Mouse (Mus musculus): Measurements from ENCODE around the gene Med13l. TPM values are rescaled to one million over a fixed set of nuclear protein-coding genes. Genes with fewer than 3 reads are reported as not detected.

Gene Med13l
- total RNA-seq (2022), result 100 to 1,000 TPM in 2 of 4 experiments, 10 to 100 TPM in 2; 91.8 to 110 (median 101) TPM

DNA sequence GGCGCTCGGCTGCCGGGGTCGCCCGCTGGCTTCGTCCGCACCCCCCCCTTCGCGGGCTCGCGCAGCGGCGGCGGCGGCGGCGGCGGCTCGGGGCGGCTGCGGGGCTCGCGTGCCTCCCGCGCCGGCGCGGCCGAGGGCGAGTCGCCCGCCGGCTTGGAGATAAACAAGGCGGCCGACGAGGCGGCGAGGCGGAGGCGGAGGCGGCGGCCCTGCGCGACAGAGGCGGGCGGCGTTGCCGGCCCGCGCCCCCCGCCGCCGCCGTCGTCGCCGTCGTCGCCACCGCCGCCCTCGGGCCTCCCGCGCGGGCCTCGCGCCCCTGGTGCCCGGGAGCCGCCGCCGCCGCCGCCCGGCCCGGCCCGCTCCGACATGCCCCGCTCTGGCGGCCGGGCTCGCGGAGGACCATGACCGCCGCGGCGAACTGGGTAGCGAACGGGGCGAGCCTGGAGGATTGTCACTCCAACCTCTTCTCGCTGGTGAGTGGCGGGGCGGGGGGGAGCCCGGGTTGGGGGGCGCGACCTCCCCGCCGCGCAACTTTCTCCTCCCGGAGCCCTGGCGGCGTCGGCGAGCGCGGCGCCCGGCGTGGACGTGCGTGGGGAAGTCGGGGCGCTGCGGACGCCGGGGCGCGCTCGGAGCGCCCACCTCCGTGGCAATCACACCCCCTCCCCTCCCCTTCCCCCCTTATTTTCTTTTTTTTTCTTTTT lies at the start of gene Med13l:
Gene Med13l, plus strand, starts transcription at position 295 of the 701 bp plus-strand sequence.
- no peak for DNase-seq (ENCODE audit: low spot score in 2 of 2)

DNA sequence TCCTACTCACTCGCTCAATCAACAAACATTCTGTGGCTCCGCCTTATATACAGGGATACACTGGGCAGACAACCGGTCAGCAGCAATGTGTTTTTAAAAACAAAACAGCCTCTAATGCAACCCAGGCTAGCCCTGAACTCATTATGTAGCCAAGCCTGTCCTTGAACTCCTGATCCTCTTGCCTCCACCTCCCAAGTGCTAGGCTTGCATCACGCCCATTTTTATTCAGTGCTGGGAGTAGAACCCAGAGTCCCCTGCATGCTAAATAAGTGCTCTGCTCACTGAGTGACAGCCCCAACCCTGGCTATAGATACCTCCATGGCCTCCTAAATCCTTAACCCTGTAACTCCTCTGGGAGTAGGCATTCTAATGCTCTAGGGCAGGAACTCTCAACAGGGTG lies 49.5 kb upstream of the Med13l start:
- DNase-seq (ENCODE audit: low spot score in 2 of 2), result no peak

DNA sequence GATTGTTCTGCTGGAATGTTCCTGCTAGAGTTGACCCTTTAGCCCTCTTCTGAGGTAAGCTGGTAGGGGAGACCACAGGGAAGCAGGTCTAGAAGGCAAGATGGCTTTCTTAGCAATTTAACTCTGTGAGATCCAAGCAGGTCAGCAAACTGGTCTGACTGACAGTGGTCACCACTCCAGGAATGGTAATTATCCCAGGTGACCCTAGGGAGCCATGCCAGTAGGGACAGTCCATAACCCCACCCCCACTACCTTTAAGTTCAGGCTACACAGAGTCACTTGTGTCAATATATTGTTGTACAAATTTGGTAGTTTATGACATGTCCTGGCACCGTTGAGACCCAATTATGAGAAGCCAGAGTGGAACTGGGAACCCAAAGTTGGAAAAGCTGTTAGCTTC lies 47.5 kb upstream of the Med13l start:
- no peak for DNase-seq (ENCODE audit: low spot score in 2 of 2)

DNA sequence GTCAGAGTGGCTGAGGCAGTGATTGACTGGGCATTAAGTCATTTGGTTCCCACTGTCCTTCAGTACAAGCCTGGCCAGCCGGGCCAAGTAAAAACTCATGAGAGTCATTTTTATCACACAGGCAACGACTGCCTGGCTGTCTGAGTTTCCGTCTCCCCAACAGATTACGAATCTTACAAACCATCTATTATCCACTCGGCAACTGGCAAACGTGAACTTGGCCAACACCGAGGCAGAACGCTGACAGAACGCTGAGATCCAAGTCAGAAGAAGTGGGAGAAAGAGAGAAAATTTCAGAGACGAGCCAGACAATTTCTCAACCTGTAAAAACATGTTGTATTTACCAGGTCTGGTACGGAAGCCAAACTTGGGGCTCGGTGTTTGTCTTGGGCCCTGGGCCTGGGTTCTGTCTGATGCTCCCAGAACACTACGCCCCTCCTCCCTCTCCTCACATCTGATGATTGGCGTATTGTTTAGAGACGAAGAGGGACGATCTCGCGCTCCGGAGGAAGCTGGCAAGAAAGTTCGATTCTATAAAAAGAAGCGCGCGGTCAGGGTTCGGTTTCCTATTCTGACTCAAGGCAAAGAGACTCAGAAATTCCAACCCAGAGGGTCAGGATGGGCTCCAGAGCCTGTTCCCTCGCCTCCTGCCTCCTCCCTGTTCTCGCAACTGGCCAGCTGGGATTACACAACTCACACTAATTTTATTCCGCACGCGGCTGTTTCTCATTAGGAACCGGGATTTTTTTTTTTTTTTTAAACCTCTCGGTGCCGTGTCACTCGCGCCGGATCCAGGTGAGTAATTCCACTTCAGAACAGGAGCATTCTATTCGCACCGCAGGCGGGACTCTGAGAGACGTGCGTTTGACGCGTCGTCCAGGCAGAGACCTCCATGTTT lies 46.6 kb upstream of the Med13l start:
- peak; percentile 39 to 40 for DNase-seq (ENCODE audit: low spot score in 2 of 2)

DNA sequence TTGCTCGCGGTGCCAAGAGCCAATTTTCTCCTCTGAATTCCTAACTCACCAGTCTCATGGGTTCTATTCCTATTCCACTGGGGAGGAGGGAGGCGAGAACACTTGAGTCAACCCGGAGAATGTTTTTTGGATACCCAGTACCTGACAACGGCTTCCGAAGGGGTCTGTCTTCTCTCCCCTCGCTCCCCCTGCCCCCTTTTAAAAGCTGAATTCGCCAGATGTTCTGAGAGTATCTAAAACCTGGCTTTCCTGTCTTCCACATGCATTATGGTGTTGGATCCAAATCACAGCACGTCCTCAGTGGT lies 46.0 kb upstream of the Med13l start:
- DNase-seq (ENCODE audit: low spot score in 2 of 2), result no peak

DNA sequence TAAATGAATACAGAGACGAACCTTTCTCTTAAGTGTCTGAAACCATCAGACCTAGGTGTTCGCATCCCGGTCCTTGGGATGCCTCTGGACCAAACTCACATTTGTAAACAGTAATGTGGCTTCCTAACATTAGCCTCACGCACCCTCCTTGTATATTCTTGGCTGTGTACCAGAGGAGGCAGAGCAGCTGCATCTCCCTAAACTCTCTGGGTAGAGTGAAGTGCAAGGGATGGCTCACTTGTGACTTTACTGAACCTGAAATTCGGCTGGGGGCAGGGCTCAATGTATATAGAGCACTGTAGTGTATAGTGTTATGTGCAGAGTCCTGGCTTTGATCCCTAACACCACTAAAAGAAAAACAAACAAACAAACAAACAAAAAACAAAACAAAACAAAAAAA lies 45.6 kb upstream of the Med13l start:
- DNase-seq (ENCODE audit: low spot score in 2 of 2), result peak in 1 of 2 experiments; percentile 15

DNA sequence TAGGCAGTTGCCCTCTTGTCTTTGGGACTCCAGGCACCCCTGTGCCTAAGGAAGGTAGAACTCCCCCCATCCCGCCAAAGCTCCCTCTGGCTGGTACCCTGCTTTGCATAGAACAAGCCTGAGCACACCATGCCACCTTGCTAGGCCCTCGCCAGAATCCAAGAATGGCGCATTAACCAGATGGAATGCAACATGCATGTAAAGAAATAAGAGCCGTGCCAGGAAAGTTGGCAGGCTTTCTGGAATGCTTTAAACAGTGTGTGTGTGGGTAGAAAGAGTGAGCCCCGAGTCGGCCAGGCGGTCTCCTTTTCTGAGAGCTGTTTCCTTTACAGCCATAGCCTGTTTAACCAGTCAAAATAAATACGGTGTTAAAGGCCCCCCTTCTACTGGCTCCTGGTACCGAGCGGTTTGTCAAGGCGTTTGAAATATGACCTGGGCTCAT lies 45.2 kb upstream of the Med13l start:
- peak; percentile 12 to 87 for DNase-seq (ENCODE audit: low spot score in 2 of 2)

DNA sequence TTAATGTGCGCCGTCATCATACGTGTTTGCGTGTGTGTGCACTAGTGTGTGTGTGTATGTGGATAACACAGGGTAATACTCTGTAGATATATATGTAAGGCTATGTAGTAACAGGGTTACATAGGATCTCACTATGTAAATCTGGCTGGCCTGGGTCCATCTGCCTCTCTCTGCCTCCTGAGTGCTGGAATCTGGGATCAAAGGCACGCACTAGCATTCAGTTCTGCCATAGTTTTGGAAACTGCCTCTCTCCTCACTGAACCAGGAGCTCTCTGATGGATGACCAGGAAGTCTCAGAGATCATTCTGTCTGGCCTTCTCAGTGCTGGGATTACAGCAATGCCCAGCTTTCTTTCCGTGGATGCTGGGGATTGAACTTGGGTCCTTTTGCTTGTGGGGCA lies 44.4 kb upstream of the Med13l start:
- no peak for DNase-seq (ENCODE audit: low spot score in 2 of 2)

DNA sequence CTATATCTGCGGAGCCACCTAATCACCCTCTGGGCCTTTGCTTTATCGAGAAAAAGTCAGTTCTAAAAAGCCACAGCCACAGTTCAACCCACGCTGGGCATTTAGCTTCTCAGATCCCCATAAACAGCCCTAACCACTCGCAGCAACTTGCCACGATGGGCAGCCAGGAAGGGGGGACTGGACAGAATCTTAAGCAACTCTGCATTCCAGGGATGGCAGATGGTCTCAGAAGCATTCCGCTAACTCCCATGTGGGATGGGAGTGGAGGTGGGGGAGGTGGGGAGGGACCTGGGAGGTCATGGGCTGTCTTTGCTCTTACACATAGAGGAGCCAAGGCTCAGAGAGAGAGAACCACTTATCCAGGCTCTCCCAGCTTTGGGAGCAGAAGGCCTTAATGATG lies 44.0 kb upstream of the Med13l start:
- no peak for DNase-seq (ENCODE audit: low spot score in 2 of 2)

DNA sequence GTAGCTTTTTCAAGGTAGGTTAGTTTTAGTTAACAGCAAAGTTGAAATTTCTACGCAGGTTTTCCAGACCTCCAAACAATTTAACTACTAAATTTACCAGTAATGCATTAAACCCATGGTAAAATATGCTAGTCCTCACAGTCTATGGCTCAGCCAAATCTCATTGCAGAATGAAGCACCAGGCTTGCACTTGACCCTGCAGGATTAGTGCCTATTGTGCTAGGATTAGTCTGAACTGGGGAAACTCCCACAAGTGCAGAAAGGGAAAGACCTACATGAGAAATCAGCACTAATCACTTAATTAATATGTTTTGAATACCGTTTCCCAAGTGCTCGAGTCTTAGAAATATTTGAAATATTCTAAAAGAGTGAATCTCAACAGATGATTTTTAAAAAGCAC lies 40.0 kb upstream of the Med13l start:
- no peak for DNase-seq (ENCODE audit: low spot score in 2 of 2)

DNA sequence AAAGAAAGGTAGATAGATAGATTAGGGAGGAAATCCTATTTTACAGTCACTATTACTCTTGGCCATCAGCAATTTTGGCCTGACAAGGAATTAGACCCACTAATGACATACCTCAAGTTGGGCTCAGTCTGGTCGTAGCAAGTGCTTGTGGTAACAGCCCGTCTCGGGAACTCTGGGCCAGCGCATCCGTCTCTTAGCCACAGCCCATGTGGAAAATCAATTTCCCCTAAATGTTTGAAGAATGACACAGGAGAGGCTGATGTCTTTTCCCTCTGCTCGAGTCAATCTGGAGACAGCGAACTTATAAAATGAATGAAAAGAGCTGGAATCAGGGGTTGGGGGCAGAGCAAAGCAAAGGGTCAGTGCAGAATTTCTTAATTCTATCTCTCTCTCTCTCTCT lies 36.1 kb upstream of the Med13l start:
- DNase-seq (ENCODE audit: low spot score in 2 of 2), result no peak

DNA sequence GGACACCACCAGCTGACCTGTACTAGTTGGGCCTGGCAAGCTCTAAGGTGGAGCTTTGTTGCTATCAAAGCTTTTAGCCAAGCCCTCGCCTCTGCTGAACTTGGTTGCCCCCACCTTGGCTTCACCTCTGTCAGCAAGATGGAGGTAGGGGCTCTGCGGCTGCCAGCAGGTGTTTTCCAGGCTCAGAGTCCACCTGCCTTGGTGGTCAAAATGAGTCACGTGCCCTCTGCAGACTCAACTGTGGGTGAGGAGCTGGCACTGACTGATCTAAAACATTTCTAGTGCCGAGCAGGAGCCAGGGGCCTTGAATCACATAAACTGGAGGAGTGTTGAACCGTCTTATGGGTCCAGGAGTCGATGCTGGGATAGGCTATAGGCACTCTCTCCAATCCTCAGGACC lies 34.8 kb upstream of the Med13l start:
- DNase-seq (ENCODE audit: low spot score in 2 of 2), result no peak

DNA sequence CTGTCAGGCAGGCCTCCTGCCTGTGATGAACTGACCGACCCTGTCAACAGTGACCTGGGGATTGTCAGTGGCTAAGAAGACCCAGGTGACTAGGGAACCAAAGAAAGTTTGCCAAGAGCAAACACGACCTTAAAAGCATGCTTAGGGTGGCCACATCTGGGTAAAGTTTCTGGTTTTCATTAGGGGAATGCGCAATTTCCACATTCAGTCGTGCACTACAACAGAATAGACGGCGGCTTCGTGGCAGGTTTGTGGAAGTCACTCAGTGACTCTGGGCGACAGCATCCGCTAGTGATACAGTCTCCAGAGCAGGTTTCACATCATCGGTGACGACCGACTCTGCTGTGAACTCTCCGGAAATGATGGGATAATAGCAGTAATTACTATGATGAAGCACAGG lies 34.0 kb upstream of the Med13l start:
- no peak for DNase-seq (ENCODE audit: low spot score in 2 of 2)

DNA sequence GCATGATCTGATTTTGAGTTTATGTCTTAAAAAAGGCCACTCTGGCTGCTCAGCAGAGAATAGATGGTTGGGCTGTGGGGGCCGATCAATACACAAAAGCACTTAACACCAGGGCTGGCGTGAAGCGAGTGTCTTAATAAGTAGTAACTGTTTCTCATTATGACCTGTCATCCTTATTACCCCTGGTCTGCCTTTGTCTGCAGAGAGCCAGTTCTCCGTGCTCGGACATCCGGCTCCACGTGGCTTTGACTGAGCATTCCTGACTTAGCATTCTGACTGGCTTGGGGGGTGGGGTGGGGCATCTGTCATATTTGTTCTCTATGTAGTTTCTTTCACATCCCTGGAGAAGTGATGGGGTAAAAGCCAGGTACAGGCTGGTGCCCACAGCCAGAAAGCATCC lies 31.2 kb upstream of the Med13l start:
- no peak for DNase-seq (ENCODE audit: low spot score in 2 of 2)

DNA sequence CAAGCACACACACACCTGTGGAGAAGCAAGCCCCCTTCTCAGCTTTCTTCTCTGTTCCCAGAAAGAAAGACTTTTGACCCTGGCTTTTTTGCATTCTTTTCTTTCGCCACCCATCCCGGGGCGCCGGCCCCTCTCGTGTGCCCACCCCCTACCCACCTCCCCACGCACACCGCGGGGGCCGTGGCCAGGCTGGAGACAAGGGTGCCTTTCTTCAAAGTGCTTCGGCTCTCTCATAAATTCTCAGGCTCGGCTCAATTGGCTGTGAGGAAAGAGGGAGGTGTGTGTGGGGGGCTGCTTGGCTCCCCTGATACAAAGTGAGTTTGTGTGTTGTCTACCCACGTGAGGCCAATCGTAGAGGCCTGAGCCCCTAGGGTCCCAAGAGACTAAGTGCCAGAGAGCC lies 28.4 kb upstream of the Med13l start:
- DNase-seq (ENCODE audit: low spot score in 2 of 2), result no peak

DNA sequence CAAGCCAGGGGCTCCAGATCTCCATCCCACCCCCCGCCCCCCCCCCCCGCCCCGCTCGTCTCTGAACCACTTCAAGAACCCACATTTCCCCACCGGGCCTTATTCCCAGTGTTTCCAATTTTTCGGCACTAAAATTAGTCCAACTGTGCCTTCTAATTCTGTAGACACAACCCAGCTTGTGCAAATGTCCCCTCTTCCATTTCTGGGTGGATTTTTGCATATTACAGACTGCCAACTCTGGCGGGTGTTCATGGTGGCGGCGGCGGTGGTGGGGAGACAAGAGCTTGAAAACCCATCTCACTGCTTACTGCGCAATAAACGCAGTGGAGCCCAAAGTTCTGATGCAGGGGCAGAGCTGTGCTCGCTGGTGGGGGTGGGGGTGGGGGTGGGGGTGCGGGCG lies 27.8 kb upstream of the Med13l start:
- peak in 1 of 2 experiments; percentile 55 for DNase-seq (ENCODE audit: low spot score in 2 of 2)

DNA sequence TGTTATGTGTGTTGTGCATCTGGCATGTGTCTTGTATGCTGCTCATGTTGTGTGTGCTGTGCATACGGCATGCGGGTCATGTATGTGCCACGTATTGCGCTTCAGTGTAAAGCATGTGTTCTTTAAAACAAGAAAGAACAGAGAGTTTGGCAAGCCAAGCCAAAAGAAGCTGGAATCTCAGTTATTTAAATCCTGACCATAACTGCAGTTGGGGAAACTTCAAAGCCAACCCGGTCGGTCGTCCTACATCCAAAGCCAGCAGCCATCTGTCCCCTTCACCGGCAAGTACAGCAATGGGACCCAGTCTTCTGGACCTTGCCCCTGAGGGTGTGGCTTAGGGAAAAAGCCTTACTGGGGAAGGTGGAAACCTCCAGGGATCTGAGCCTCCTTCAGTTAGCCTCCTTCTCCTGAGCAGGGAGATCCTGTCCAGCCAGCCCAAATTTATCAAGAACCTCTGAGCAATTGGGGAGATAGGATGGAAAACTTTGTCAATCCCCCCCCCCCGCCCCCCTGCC lies 26.0 kb upstream of the Med13l start:
- DNase-seq (ENCODE audit: low spot score in 2 of 2), result no peak

DNA sequence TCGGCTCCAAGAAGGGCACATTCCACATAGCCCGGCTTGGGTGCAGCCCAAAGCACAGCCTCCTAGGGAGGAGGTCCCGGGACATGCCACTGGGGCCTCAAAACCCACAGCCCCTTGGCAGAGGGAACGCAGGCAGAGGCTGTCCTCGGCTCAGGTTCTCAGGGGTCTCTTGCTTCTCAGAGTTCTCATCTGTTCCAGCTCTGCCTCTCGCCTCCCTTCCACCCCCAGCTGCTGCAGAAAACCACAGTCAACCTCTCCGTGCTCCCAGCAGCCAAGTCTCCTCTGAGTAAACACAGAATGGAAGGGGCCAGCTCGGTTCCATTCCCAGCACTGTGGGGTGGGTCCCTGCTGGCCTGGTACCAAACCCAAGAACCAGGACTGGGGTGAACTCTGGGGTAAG lies 25.3 kb upstream of the Med13l start:
- no peak for DNase-seq (ENCODE audit: low spot score in 2 of 2)

DNA sequence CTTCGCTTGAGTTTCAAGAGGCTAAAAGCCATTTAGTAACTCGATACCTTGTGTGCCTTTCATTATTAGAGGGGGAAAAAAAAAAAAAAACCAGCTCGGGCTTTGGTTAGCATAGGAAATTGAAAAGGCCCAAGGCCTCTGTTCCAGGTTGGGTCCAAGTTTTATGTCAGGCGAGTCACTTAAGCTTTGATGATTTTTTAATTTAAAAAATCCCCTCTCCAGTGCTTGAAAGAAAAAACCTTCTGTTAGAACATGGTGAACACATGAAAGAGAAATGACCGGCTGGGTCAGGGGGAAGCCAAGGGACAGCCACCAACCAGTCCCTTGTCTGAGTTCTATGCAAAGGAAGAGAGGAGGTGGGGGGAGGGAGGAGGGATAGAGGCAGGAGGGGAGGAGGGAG lies 22.0 kb upstream of the Med13l start:
- DNase-seq (ENCODE audit: low spot score in 2 of 2), result no peak

DNA sequence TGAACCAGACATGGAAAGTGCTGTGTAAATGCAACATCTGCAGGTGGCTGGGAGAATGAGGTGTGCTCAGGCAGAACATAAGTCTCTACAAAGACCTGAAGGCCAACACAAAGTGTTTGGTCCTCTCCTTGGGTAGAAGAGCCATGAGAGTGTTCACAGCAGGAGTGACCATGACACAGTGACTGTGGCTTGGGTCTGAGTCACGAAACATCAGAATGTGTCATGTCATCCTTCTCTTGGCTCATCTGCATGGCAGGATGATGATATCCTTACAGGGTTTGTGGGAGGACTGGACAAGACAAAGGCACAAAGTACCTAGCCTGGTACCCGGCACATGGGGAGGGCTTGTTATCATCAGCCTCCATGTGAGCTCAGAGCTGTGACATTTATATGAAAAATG lies 16.7 kb upstream of the Med13l start:
- no peak for DNase-seq (ENCODE audit: low spot score in 2 of 2)

DNA sequence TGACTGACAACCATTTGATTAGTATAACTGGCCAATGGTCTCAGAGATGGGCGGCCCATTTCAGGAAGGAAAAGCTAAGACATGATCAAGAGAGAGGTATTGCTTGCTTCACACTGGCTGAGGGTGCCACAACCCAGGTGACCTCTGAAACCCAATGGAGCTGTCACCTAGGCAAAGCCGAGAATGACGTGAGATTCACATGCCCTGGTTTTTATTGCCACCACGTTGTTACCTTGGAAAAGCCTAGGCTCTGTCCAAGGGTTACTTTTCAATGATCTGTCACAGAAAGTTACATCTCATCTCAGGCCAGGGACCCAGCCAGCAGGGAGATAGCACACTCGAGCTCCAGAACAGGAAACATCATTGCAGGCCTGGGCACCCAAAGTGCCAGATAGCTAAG lies 10.0 kb upstream of the Med13l start:
- DNase-seq (ENCODE audit: low spot score in 2 of 2), result no peak

DNA sequence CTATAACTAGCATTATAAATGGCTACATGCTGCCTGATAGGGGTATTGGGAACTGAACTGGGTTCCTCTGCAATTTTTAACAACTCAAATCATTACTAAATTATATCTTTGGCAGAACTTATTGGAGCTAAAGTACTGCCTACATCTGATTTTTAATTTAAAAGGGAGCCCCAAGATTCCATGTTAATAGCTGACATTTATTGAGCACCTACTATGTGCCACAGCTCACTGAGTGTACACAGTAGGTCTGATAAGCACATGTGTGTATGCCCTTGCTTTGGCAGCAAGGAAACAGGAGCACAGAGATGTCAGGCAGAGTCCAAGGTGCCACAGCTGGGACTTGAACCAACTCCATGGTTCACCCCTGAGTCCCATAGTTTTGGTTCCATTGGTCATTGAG lies 7.2 kb upstream of the Med13l start:
- no peak for DNase-seq (ENCODE audit: low spot score in 2 of 2)

DNA sequence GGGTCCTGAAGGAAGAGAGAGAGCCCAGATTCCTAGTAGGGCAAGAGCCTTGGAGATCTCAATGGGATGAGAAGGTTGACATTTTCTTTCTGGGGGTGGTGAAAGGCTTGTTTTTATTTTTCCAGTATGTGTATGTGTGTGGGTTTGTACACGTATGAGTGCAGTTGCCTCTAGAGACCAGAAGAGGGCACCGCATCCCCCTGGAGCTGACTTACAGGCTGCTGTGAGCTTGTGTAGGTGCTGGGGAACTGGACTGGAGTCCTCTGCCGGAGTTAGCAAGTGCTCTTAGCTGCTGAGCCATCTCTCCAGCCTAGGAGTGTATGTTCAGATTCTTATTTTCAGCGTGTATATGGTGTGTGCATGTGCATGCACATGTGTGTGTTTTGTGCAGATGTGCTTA lies 5.2 kb upstream of the Med13l start:
- no peak for DNase-seq (ENCODE audit: low spot score in 2 of 2)

Measured in left cerebral cortex, adult 8-10 months (tissue).